Mouse (Mus musculus) gastrocnemius, postnatal 10 days (tissue): Measurements from ENCODE around the gene Slc2a9. TPM values are rescaled to one million over a fixed set of nuclear protein-coding genes. Genes with fewer than 3 reads are reported as not detected.

Experiments used
- total RNA-seq, 2 experiments: library from RNA; stranded (reverse); gene quantifications; 2 replicates each; pipeline ENCODE4 v1.2.3; 2021

Slc2a9 gene
- total RNA-seq, 2 experiments from 2014 or later: 1.2 to 1.5 TPM

Other genes with a start within 250 kb of the Slc2a9 start
- gene Tmem128, start 243.0 kb downstream of the Slc2a9 start, total RNA-seq: 10 to 100 TPM; 12.1 to 16.4 TPM
- under 1 TPM; 0.47 TPM for gene Otop1, start 227.2 kb downstream of the Slc2a9 start, total RNA-seq
- gene Drd5, start 183.8 kb downstream of the Slc2a9 start, total RNA-seq: not detected
- gene Wdr1, start 60.1 kb upstream of the Slc2a9 start, total RNA-seq: 100 to 1,000 TPM; 137 to 146 TPM
- 1 to 10 TPM; 5.1 to 7.2 TPM for gene Zfp518b, start 181.7 kb upstream of the Slc2a9 start, total RNA-seq